Mouse (Mus musculus): Measurements from ENCODE around the gene Golga5. TPM values are rescaled to one million over a fixed set of nuclear protein-coding genes. Genes with fewer than 3 reads are reported as not detected.
"Not testable (repeated sequence)": the region's sequence is repeated elsewhere in the genome, so short reads cannot be mapped to it uniquely, and the experiment has no call there.

Golga5 gene
- polyA plus RNA-seq, 1 experiment from 2014 or later: 32.5 TPM

- ATAC-seq (replicated peaks; ENCODE audit: low FRiP score) (no peak), DNase-seq (ENCODE audit: low spot score) (no peak)
- WGBS: 80% methylated on average over 5 of the region's 5 CpGs
- H3K9me3 ChIP-seq (ENCODE audit: control insufficient read depth, low read length): no peaks in the 10 kb centered on the region
- no peaks in the 10 kb centered on the region for H3K36me3 ChIP-seq (ENCODE audit: control insufficient read depth, insufficient read depth, low read length)
- no peak overlapping the region for H3K4me3 ChIP-seq (ENCODE audit: low read depth, low read length)
- H3K9ac ChIP-seq (ENCODE audit: low read length): no peak overlapping the region
- H3K27me3 ChIP-seq (ENCODE audit: control insufficient read depth, insufficient read depth, low read length): no peaks in the 10 kb centered on the region
- H3K4me2 ChIP-seq (ENCODE audit: low read depth, low read length, severe bottlenecking): no peak overlapping the region
- no peaks in the 10 kb centered on the region for H3K4me1 ChIP-seq (replicated peaks; ENCODE audit: control insufficient read depth, insufficient read depth, low read length)
- H3K27ac ChIP-seq (ENCODE audit: low read depth, low read length): no peak overlapping the region
These were observed 8.9 kb upstream of the Golga5 start for GRCm38 (mm10) chr12:102460014-102460413.

- Histone ChIP-seq H3K4me2 (ENCODE audit: low read depth, low read length, severe bottlenecking) (no peak overlapping the region), H3K4me1 (replicated peaks; ENCODE audit: control insufficient read depth, insufficient read depth, low read length) (no peaks in the 10 kb centered on the region), H3K9me3 (ENCODE audit: control insufficient read depth, low read length) (no peaks in the 10 kb centered on the region), H3K36me3 (ENCODE audit: control insufficient read depth, insufficient read depth, low read length) (no peaks in the 10 kb centered on the region), H3K27ac (ENCODE audit: low read depth, low read length) (no peak overlapping the region), H3K4me3 (ENCODE audit: low read depth, low read length) (no peak overlapping the region), H3K9ac (ENCODE audit: low read length) (no peak overlapping the region), H3K27me3 (ENCODE audit: control insufficient read depth, insufficient read depth, low read length) (no peaks in the 10 kb centered on the region)
- WGBS: 71% methylated on average over 5 of the region's 5 CpGs
- DNase-seq (ENCODE audit: low spot score) (no peak), ATAC-seq (replicated peaks; ENCODE audit: low FRiP score) (no peak)
These were observed 7.8 kb upstream of the Golga5 start for GRCm38 (mm10) chr12:102461177-102461576.

GRCm38 (mm10) chr12:102464650-102465049, 4.3 kb upstream of the Golga5 start:
- WGBS: 57% methylated on average over 4 of the region's 4 CpGs
- ATAC-seq (replicated peaks; ENCODE audit: low FRiP score): no peak

GRCm38 (mm10) chr12:102468136-102468535, 799 bp upstream of the Golga5 start:
- H3K27me3 ChIP-seq (ENCODE audit: control insufficient read depth, insufficient read depth, low read length): no peaks in the 10 kb centered on the region
- H3K9me3 ChIP-seq (ENCODE audit: control insufficient read depth, low read length): no peaks in the 10 kb centered on the region
- 87% methylated on average over 1 of the region's 1 CpGs for WGBS
- H3K27ac ChIP-seq (ENCODE audit: low read depth, low read length): no peak overlapping the region
- H3K9ac ChIP-seq (ENCODE audit: low read length): no peak overlapping the region
- no peak for DNase-seq (ENCODE audit: low spot score)
- no peak overlapping the region for H3K4me2 ChIP-seq (ENCODE audit: low read depth, low read length, severe bottlenecking)
- H3K4me1 ChIP-seq (replicated peaks; ENCODE audit: control insufficient read depth, insufficient read depth, low read length): no peaks in the 10 kb centered on the region
- H3K36me3 ChIP-seq (ENCODE audit: control insufficient read depth, insufficient read depth, low read length): no peaks in the 10 kb centered on the region
- no peak overlapping the region for H3K4me3 ChIP-seq (ENCODE audit: low read depth, low read length)
- no peak for ATAC-seq (replicated peaks; ENCODE audit: low FRiP score)

More at GRCm38 (mm10) chr12:102464650-102465049, 4.3 kb upstream of the Golga5 start:
- H3K4me1 ChIP-seq (replicated peaks; ENCODE audit: control insufficient read depth, insufficient read depth, low read length): no peaks in the 10 kb centered on the region
- no peaks in the 10 kb centered on the region for H3K9me3 ChIP-seq (ENCODE audit: control insufficient read depth, low read length)
- no peak overlapping the region for H3K4me3 ChIP-seq (ENCODE audit: low read depth, low read length)
- no peak overlapping the region for H3K27ac ChIP-seq (ENCODE audit: low read depth, low read length)
- DNase-seq (ENCODE audit: low spot score): no peak
- H3K9ac ChIP-seq (ENCODE audit: low read length): no peak overlapping the region
- no peaks in the 10 kb centered on the region for H3K36me3 ChIP-seq (ENCODE audit: control insufficient read depth, insufficient read depth, low read length)
- H3K27me3 ChIP-seq (ENCODE audit: control insufficient read depth, insufficient read depth, low read length): no peaks in the 10 kb centered on the region
- no peak overlapping the region for H3K4me2 ChIP-seq (ENCODE audit: low read depth, low read length, severe bottlenecking)

- H3K27ac ChIP-seq (ENCODE audit: low read depth, low read length): no peak overlapping the region
- ATAC-seq (replicated peaks; ENCODE audit: low FRiP score) (no peak), DNase-seq (ENCODE audit: low spot score) (no peak)
- no peak overlapping the region for H3K4me2 ChIP-seq (ENCODE audit: low read depth, low read length, severe bottlenecking)
- no peak overlapping the region for H3K9ac ChIP-seq (ENCODE audit: low read length)
- no peaks in the 10 kb centered on the region for H3K9me3 ChIP-seq (ENCODE audit: control insufficient read depth, low read length)
- 92% methylated on average over 7 of the region's 7 CpGs for WGBS
- no peaks in the 10 kb centered on the region; the same call in 1 of the 2 replicates for H3K36me3 ChIP-seq (ENCODE audit: control insufficient read depth, insufficient read depth, low read length)
- H3K27me3 ChIP-seq (ENCODE audit: control insufficient read depth, insufficient read depth, low read length): no peaks in the 10 kb centered on the region
- H3K4me1 ChIP-seq (replicated peaks; ENCODE audit: control insufficient read depth, insufficient read depth, low read length): no peaks in the 10 kb centered on the region
- H3K4me3 ChIP-seq (ENCODE audit: low read depth, low read length): no peak overlapping the region
These were observed 5.5 kb downstream of the Golga5 start for GRCm38 (mm10) chr12:102474411-102474810.

- ATAC-seq (replicated peaks; ENCODE audit: low FRiP score) (no peak), DNase-seq (ENCODE audit: low spot score) (no peak)
- Histone ChIP-seq H3K9me3 (ENCODE audit: control insufficient read depth, low read length) (no peaks in the 10 kb centered on the region), H3K27me3 (ENCODE audit: control insufficient read depth, insufficient read depth, low read length) (no peaks in the 10 kb centered on the region), H3K4me1 (replicated peaks; ENCODE audit: control insufficient read depth, insufficient read depth, low read length) (no peaks in the 10 kb centered on the region), H3K36me3 (ENCODE audit: control insufficient read depth, insufficient read depth, low read length) (no peaks in the 10 kb centered on the region; the same call in 1 of the 2 replicates), H3K9ac (ENCODE audit: low read length) (no peak overlapping the region), H3K4me3 (ENCODE audit: low read depth, low read length) (no peak overlapping the region), H3K4me2 (ENCODE audit: low read depth, low read length, severe bottlenecking) (no peak overlapping the region), H3K27ac (ENCODE audit: low read depth, low read length) (no peak overlapping the region)
- 89% methylated on average over 4 of the region's 4 CpGs for WGBS
These were observed 11.5 kb downstream of the Golga5 start for GRCm38 (mm10) chr12:102480481-102480880.

GRCm38 (mm10) chr12:102484946-102485345, 16.0 kb downstream of the Golga5 start:
- DNase-seq (ENCODE audit: low spot score) (no peak), ATAC-seq (replicated peaks; ENCODE audit: low FRiP score) (no peak)
- WGBS: 64% methylated on average over 3 of the region's 3 CpGs
- no peaks in the 10 kb centered on the region for H3K27me3 ChIP-seq (ENCODE audit: control insufficient read depth, insufficient read depth, low read length)
- no peak overlapping the region for H3K4me3 ChIP-seq (ENCODE audit: low read depth, low read length)
- no peak overlapping the region for H3K9ac ChIP-seq (ENCODE audit: low read length)
- H3K4me1 ChIP-seq (replicated peaks; ENCODE audit: control insufficient read depth, insufficient read depth, low read length): no peaks in the 10 kb centered on the region
- H3K27ac ChIP-seq (ENCODE audit: low read depth, low read length): no peak overlapping the region
- no peaks in the 10 kb centered on the region; the same call in 1 of the 2 replicates for H3K36me3 ChIP-seq (ENCODE audit: control insufficient read depth, insufficient read depth, low read length)
- no peak overlapping the region for H3K4me2 ChIP-seq (ENCODE audit: low read depth, low read length, severe bottlenecking)
- no peaks in the 10 kb centered on the region for H3K9me3 ChIP-seq (ENCODE audit: control insufficient read depth, low read length)

- Histone ChIP-seq H3K4me3 (ENCODE audit: low read depth, low read length) (no peak overlapping the region), H3K4me1 (replicated peaks; ENCODE audit: control insufficient read depth, insufficient read depth, low read length) (no peaks in the 10 kb centered on the region), H3K36me3 (ENCODE audit: control insufficient read depth, insufficient read depth, low read length) (no peaks in the 10 kb centered on the region; the same call in 1 of the 2 replicates), H3K9me3 (ENCODE audit: control insufficient read depth, low read length) (no peaks in the 10 kb centered on the region), H3K27ac (ENCODE audit: low read depth, low read length) (no peak overlapping the region), H3K9ac (ENCODE audit: low read length) (no peak overlapping the region), H3K4me2 (ENCODE audit: low read depth, low read length, severe bottlenecking) (no peak overlapping the region), H3K27me3 (ENCODE audit: control insufficient read depth, insufficient read depth, low read length) (no peaks in the 10 kb centered on the region)
- WGBS: 89% methylated on average over 5 of the region's 5 CpGs
- no peak for ATAC-seq (replicated peaks; ENCODE audit: low FRiP score)
- no peak for DNase-seq (ENCODE audit: low spot score)
These were observed 23.0 kb downstream of the Golga5 start for GRCm38 (mm10) chr12:102491911-102492310.

- ATAC-seq (replicated peaks; ENCODE audit: low FRiP score); H3K27ac ChIP-seq (ENCODE audit: low read depth, low read length); H3K36me3 ChIP-seq (ENCODE audit: control insufficient read depth, insufficient read depth, low read length); H3K4me3 ChIP-seq (ENCODE audit: low read depth, low read length); H3K4me1 ChIP-seq (replicated peaks; ENCODE audit: control insufficient read depth, insufficient read depth, low read length); H3K4me2 ChIP-seq (ENCODE audit: low read depth, low read length, severe bottlenecking); H3K27me3 ChIP-seq (ENCODE audit: control insufficient read depth, insufficient read depth, low read length); H3K9ac ChIP-seq (ENCODE audit: low read length); DNase-seq (ENCODE audit: low spot score); H3K9me3 ChIP-seq (ENCODE audit: control insufficient read depth, low read length): not testable (repeated sequence)
- 90% methylated on average over 6 of the region's 6 CpGs for WGBS
These were observed 26.8 kb downstream of the Golga5 start for GRCm38 (mm10) chr12:102495754-102496153.

Measured in forebrain, embryonic 11.5 days (tissue).